Comparison of ENCODE assay signal across 25 mouse cellular contexts in genomic region chr13:75543595-75543994, GRCm38 (mm10).
"Had no signal": no experiment of that assay in that cellular context is flagged by ENCODE, and none has a peak within 500 bp of the region (broad histone marks: within the 10 kb centered on the region; RNA-seq: fewer than 3 reads in every experiment).

No protein-coding gene starts in this region.

- H3K9me3 ChIP-seq: intestine, embryonic 15.5 days; kidney, embryonic 15.5 days; limb, embryonic 10.5 days; limb, embryonic 13.5 days; liver, embryonic 13.5 days; megakaryocyte, embryonic 14.5 days; midbrain, embryonic 10.5 days; midbrain, embryonic 13.5 days; neural tube, embryonic 13.5 days had no signal

- H3K4me1 ChIP-seq: intestine, embryonic 15.5 days; limb, embryonic 10.5 days; limb, embryonic 13.5 days; liver, embryonic 13.5 days; megakaryocyte, embryonic 14.5 days; midbrain, embryonic 13.5 days; neural tube, embryonic 13.5 days had no signal

- H3K27me3 ChIP-seq: intestine, embryonic 15.5 days; kidney, embryonic 15.5 days; limb, embryonic 13.5 days; liver, embryonic 13.5 days; megakaryocyte, embryonic 14.5 days; midbrain, embryonic 13.5 days; neural tube, embryonic 13.5 days had no signal

- H3K36me3 ChIP-seq: intestine, embryonic 15.5 days; kidney, embryonic 15.5 days; limb, embryonic 10.5 days; limb, embryonic 13.5 days; liver, embryonic 13.5 days; midbrain, embryonic 10.5 days; midbrain, embryonic 13.5 days; neural tube, embryonic 13.5 days had no signal

- DNase-seq: kidney, adult 11 months; kidney, adult 8-10 months; kidney, postnatal 10 days; kidney, postnatal 4 days; layer of hippocampus, adult 9-11 months; liver; liver, embryonic 13.5 days; lung, postnatal 36 days; retina, postnatal 1 day; right cerebral cortex, postnatal 25 days; spleen, adult 18-20 months; thymus, adult 2 months; thymus, postnatal 14 days; thymus, postnatal 4 days had no signal

- ATAC-seq: intestine, embryonic 15.5 days; midbrain, embryonic 13.5 days; midbrain, embryonic 16.5 days had no signal

- H3K27ac ChIP-seq: intestine, embryonic 15.5 days; layer of hippocampus, adult 2 months; limb, embryonic 10.5 days; limb, embryonic 13.5 days; liver, embryonic 13.5 days; midbrain, embryonic 10.5 days; midbrain, embryonic 13.5 days; neural tube, embryonic 13.5 days had no signal

- H3K4me3 ChIP-seq: intestine, embryonic 15.5 days; kidney, embryonic 15.5 days; layer of hippocampus, adult 2 months; limb, embryonic 10.5 days; limb, embryonic 13.5 days; liver, embryonic 13.5 days; megakaryocyte, embryonic 14.5 days; midbrain, embryonic 10.5 days; midbrain, embryonic 13.5 days; myocyte; neural tube, embryonic 13.5 days had no signal

- H3K4me2 ChIP-seq: intestine, embryonic 15.5 days; kidney, embryonic 15.5 days; limb, embryonic 13.5 days; liver, embryonic 13.5 days; midbrain, embryonic 13.5 days; neural tube, embryonic 13.5 days had no signal

- H3K9ac ChIP-seq: intestine, embryonic 15.5 days; kidney, embryonic 15.5 days; limb, embryonic 13.5 days; liver, embryonic 13.5 days; midbrain, embryonic 13.5 days; neural tube, embryonic 13.5 days had no signal
